25 mouse cellular contexts compared by ENCODE assay signal in genomic region chr12:76885103-76885502, GRCm38 (mm10).
"Had no signal": no experiment of that assay in that cellular context is flagged by ENCODE, and none has a peak within 500 bp of the region (broad histone marks: within the 10 kb centered on the region; RNA-seq: fewer than 3 reads in every experiment).

No protein-coding gene starts in this region.

- H3K27me3 ChIP-seq: limb, embryonic 13.5 days; liver, embryonic 12.5 days; liver, embryonic 15.5 days; lung, embryonic 15.5 days; neural tube, embryonic 12.5 days; neural tube, embryonic 15.5 days; stomach, embryonic 15.5 days had no signal

- H3K27ac ChIP-seq: layer of hippocampus, adult 2 months; limb, embryonic 10.5 days; limb, embryonic 13.5 days; liver, embryonic 12.5 days; liver, embryonic 15.5 days; lung, embryonic 15.5 days; neural tube, embryonic 12.5 days; neural tube, embryonic 15.5 days; stomach, embryonic 15.5 days had no signal

- H3K9me3 ChIP-seq: limb, embryonic 10.5 days; limb, embryonic 13.5 days; liver, embryonic 12.5 days; liver, embryonic 15.5 days; lung, embryonic 15.5 days; neural tube, embryonic 12.5 days; neural tube, embryonic 15.5 days; stomach, embryonic 15.5 days had no signal

- H3K4me1 ChIP-seq: neural tube, embryonic 12.5 days; neural tube, embryonic 15.5 days; stomach, embryonic 15.5 days had no signal

- H3K9ac ChIP-seq: limb, embryonic 13.5 days; liver, embryonic 12.5 days; liver, embryonic 15.5 days; lung, embryonic 15.5 days; neural tube, embryonic 12.5 days; neural tube, embryonic 15.5 days; stomach, embryonic 15.5 days had no signal

- DNase-seq: kidney, adult 9 months; kidney, postnatal 14 days; kidney, postnatal 4 days; layer of hippocampus, adult 9-11 months; liver; lung, adult 18-20 months; lung, postnatal 10 days; lung, postnatal 36 days; midbrain, embryonic 14.5 days; right cerebral cortex, adult 18-20 months; right cerebral cortex, postnatal 14 days; right cerebral cortex, postnatal 4 days; spleen, adult 18-20 months; thymus, adult 18-20 months; thymus, postnatal 4 days had no signal

- H3K4me3 ChIP-seq: layer of hippocampus, adult 2 months; limb, embryonic 10.5 days; limb, embryonic 13.5 days; liver, embryonic 12.5 days; liver, embryonic 15.5 days; lung, embryonic 15.5 days; neural tube, embryonic 12.5 days; neural tube, embryonic 15.5 days; stomach, embryonic 15.5 days had no signal

- H3K4me2 ChIP-seq: limb, embryonic 13.5 days; liver, embryonic 12.5 days; liver, embryonic 15.5 days; lung, embryonic 15.5 days; midbrain, embryonic 11.5 days; neural tube, embryonic 12.5 days; neural tube, embryonic 15.5 days; stomach, embryonic 15.5 days had no signal

- ATAC-seq: liver, embryonic 12.5 days had no signal
